ENCODE assay signal across 19 mouse cellular contexts in the genomic region with DNA sequence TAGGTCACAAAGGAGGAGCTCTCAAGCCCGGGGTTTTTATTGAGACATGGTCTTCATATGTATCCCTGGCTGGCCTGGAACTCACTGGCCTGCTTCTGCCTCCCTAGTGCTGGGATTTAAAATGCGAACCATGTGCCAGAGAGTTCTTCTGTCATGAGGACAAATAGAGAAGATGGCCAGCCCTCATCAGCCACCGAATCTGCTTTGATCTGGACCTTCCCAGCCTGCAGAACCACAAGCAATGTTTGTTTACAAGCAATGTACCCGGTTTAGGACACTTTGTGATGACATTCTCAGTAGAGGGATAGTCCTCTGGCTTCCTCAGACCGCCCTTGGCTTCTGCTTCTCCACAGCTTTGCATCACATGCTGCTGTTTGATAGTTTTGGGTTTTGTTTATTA. TPM values are rescaled to one million over a fixed set of nuclear protein-coding genes. Genes with fewer than 3 reads are reported as not detected.
A peak's percentile ranks its signal among the peaks of the same experiment; 100 is the strongest.
DNase-seq lines count a peak whose midpoint lies in the region; TF ChIP-seq lines count a peak whose summit lies in the region.
"Had no signal": no experiment of that assay in that cellular context is flagged by ENCODE, and none has a peak within 500 bp of the region (broad histone marks: within the 10 kb centered on the region; RNA-seq: fewer than 3 reads in every experiment).

No protein-coding gene starts in this region.

- H3K27ac ChIP-seq in gastrocnemius, adult 2 months = peak overlapping the region; percentile 31; the same call in 1 of the 2 replicates
- peak overlapping the region; percentile 44; the same call in 1 of the 2 replicates for H3K27ac ChIP-seq in brown adipose tissue, adult 24 weeks (replicated peaks; ENCODE audit: low read depth, low read length)
- H3K27ac ChIP-seq: embryonic facial prominence, embryonic 10.5 days; hindbrain, embryonic 15.5 days had no signal

- H3K4me1 ChIP-seq in brown adipose tissue, adult 24 weeks (ENCODE audit: control insufficient read depth, insufficient read depth, insufficient read length, low read length) = peaks cover 7% of the 10 kb centered on the region
- H3K4me1 ChIP-seq: embryonic facial prominence, embryonic 10.5 days; heart, embryonic 12.5 days; hindbrain, embryonic 15.5 days had no signal

- TF ChIP-seq CTCF in gastrocnemius, adult 2 months (IDR thresholded peaks at IDR 0.05) = no peak

- DNase-seq in gastrocnemius, adult 2 months = no peak
- no peak for DNase-seq in gastrocnemius, postnatal 10 days
- peak; percentile 18 to 45 for DNase-seq in lung, adult 18-20 months
- DNase-seq in lung, postnatal 14 days = no peak
- peak; percentile 41 for DNase-seq in lung, postnatal 25 days (ENCODE audit: low spot score)
- DNase-seq in spleen, adult 18-20 months = no peak
- DNase-seq in urinary bladder, postnatal 14 days (ENCODE audit: low spot score) = no peak
- DNase-seq: adrenal gland, postnatal 10 days; cerebellum, adult 11-12 months; cerebellum, adult 9-11 months; cerebellum, postnatal 36 days; gastrocnemius, postnatal 36 days; heart, adult 18-20 months; heart, postnatal 36 days had no signal

- intact Hi-C loops in gastrocnemius, adult 2 months (cut with DNase I) = no loop called here

- H3K4me3 ChIP-seq in gastrocnemius, adult 2 months = no peak overlapping the region
- no peak overlapping the region for H3K4me3 ChIP-seq in brown adipose tissue, adult 24 weeks (ENCODE audit: insufficient read depth, low read depth, low read length)
- H3K4me3 ChIP-seq: embryonic facial prominence, embryonic 10.5 days; heart, embryonic 12.5 days; hindbrain, embryonic 15.5 days had no signal

RNA-seq across cellular contexts. Expression of a gene that starts 12.4 kb away (rescaled TPM):
- total RNA-seq in gastrocnemius, adult 2 months (2021) = under 1 TPM in 1 of 2 experiments, not detected in 1; 0.03 TPM
- total RNA-seq in gastrocnemius, postnatal 10 days (2021) = under 1 TPM; 0.07 to 0.16 TPM
- polyA plus RNA-seq in brown adipose tissue, adult 24 weeks (2012; ENCODE audit: insufficient read depth, insufficient read length, missing spikeins) = not detected in 2 replicates
- total RNA-seq: gastrocnemius, postnatal 36 days had no signal
- polyA plus RNA-seq: hindbrain, embryonic 11.5 days had no signal

Comparison
In these comparisons a context has a peak if more than half of its experiments do, and no peak if none do; other contexts are left out.
1. DNase-seq: peak in lung, adult 18-20 months (2 of 2) and lung, postnatal 25 days (single experiment); none in gastrocnemius, adult 2 months (single experiment), gastrocnemius, postnatal 10 days (single experiment), lung, postnatal 14 days (single experiment), spleen, adult 18-20 months (0 of 2) and urinary bladder, postnatal 14 days (single experiment).